Mouse (Mus musculus): ENCODE data around the gene Ostf1. TPM values are rescaled to one million over a fixed set of nuclear protein-coding genes. Genes with fewer than 3 reads are reported as not detected.

Gene Ostf1
- total RNA-seq, 4 experiments from 2014 or later, result 100 to 119 (median 114) TPM

- no peak for DNase-seq
Observed at GRCm38 (mm10) chr19:18567936-18568827, 63.4 kb downstream of the Ostf1 start.

- DNase-seq, result no peak
Observed at GRCm38 (mm10) chr19:18567501-18567900, 64.1 kb downstream of the Ostf1 start.

- DNase-seq, result no peak
Observed at GRCm38 (mm10) chr19:18557708-18558107, 73.9 kb downstream of the Ostf1 start.

GRCm38 (mm10) chr19:18555645-18556044 lies 76.0 kb downstream of the Ostf1 start:
- DNase-seq, result no peak

GRCm38 (mm10) chr19:18548668-18549067 lies 83.0 kb downstream of the Ostf1 start:
- peak; percentile 17 for DNase-seq

Other genes starting within 250 kb of the Ostf1 start
- 10 to 100 TPM in 3 of 4 experiments, 1 to 10 TPM in 1; 9.3 to 32.3 (median 16.8) TPM for gene Nmrk1, start 127 bp upstream of the Ostf1 start, total RNA-seq (2022)
- gene Carnmt1, start 38.9 kb upstream of the Ostf1 start, total RNA-seq (2022), result 10 to 100 TPM; 19.0 to 23.3 (median 22.1) TPM
- gene D030056L22Rik, start 81.4 kb upstream of the Ostf1 start, total RNA-seq (2022), result 10 to 100 TPM; 12.0 to 14.0 (median 13.0) TPM
- gene Trpm6, start 118.2 kb upstream of the Ostf1 start, total RNA-seq (2022), result under 1 TPM in 3 of 4 experiments, not detected in 1; 0.06 to 0.12 (median 0.07) TPM